Mouse (Mus musculus): ENCODE measurements around the gene Cplx3. TPM values are rescaled to one million over a fixed set of nuclear protein-coding genes. Genes with fewer than 3 reads are reported as not detected.

Cplx3 gene
- polyA plus RNA-seq, 1 experiment = not detected

GRCm38 (mm10) chr9:57612587-57612986 lies 6.5 kb upstream of the Cplx3 start:
- no peak overlapping the region for H3K27ac ChIP-seq (ENCODE audit: insufficient read depth, low read depth, low read length)
- H3K4me1 ChIP-seq (ENCODE audit: control insufficient read depth, insufficient read depth, insufficient read length, low read length) = no peaks in the 10 kb centered on the region
- no peak overlapping the region for H3K4me3 ChIP-seq (ENCODE audit: low read depth, low read length)
- H3K27me3 ChIP-seq (ENCODE audit: control insufficient read depth, insufficient read depth, low read length) = no peaks in the 10 kb centered on the region
- H3K36me3 ChIP-seq (ENCODE audit: control insufficient read depth, insufficient read depth, low read length) = no peaks in the 10 kb centered on the region
- no peak for TF ChIP-seq POLR2A (IDR thresholded peaks at IDR 0.05; ENCODE audit: low read depth, low read length)
- TF ChIP-seq CTCF (IDR thresholded peaks at IDR 0.05; ENCODE audit: extremely low read depth, insufficient read length, insufficient replicate concordance, low read depth, low read length) = no peak
- WGBS = 61% methylated on average over 7 of the region's 7 CpGs

GRCm38 (mm10) chr9:57610359-57610826 lies 4.3 kb upstream of the Cplx3 start:
- H3K4me3 ChIP-seq (ENCODE audit: low read depth, low read length) = no peak overlapping the region
- no peaks in the 10 kb centered on the region for H3K36me3 ChIP-seq (ENCODE audit: control insufficient read depth, insufficient read depth, low read length)
- H3K27me3 ChIP-seq (ENCODE audit: control insufficient read depth, insufficient read depth, low read length) = peaks cover 5% of the 10 kb centered on the region
- no peak overlapping the region for H3K27ac ChIP-seq (ENCODE audit: insufficient read depth, low read depth, low read length)
- H3K4me1 ChIP-seq (ENCODE audit: control insufficient read depth, insufficient read depth, insufficient read length, low read length) = peaks cover 1% of the 10 kb centered on the region; the same call in 1 of the 2 replicates
- 54% methylated on average over 3 of the region's 3 CpGs for WGBS
- TF ChIP-seq POLR2A (IDR thresholded peaks at IDR 0.05; ENCODE audit: low read depth, low read length) = no peak
- no peak for TF ChIP-seq CTCF (IDR thresholded peaks at IDR 0.05; ENCODE audit: extremely low read depth, insufficient read length, insufficient replicate concordance, low read depth, low read length)

- 46% methylated on average over 3 of the region's 3 CpGs for whole genome bisulfite sequencing
These were observed 3.7 kb upstream of the Cplx3 start for GRCm38 (mm10) chr9:57609803-57610202.

GRCm38 (mm10) chr9:57605503-57605902 lies 578 bp downstream of the Cplx3 start:
- Histone ChIP-seq H3K36me3 (ENCODE audit: control insufficient read depth, insufficient read depth, low read length) (no peaks in the 10 kb centered on the region), H3K27me3 (ENCODE audit: control insufficient read depth, insufficient read depth, low read length) (peaks cover 5% of the 10 kb centered on the region), H3K27ac (ENCODE audit: insufficient read depth, low read depth, low read length) (no peak overlapping the region), H3K4me1 (ENCODE audit: control insufficient read depth, insufficient read depth, insufficient read length, low read length) (peaks cover 9% of the 10 kb centered on the region), H3K4me3 (ENCODE audit: low read depth, low read length) (no peak overlapping the region)
- 23% methylated on average over 9 of the region's 9 CpGs for WGBS
- TF ChIP-seq CTCF (IDR thresholded peaks at IDR 0.05; ENCODE audit: extremely low read depth, insufficient read length, insufficient replicate concordance, low read depth, low read length) (no peak), POLR2A (IDR thresholded peaks at IDR 0.05; ENCODE audit: low read depth, low read length) (no peak)

More at GRCm38 (mm10) chr9:57609803-57610202, 3.7 kb upstream of the Cplx3 start:
- Histone ChIP-seq H3K4me3 (ENCODE audit: low read depth, low read length) (no peak overlapping the region), H3K36me3 (ENCODE audit: control insufficient read depth, insufficient read depth, low read length) (no peaks in the 10 kb centered on the region), H3K27ac (ENCODE audit: insufficient read depth, low read depth, low read length) (no peak overlapping the region), H3K4me1 (ENCODE audit: control insufficient read depth, insufficient read depth, insufficient read length, low read length) (peaks cover 1% of the 10 kb centered on the region; the same call in 1 of the 2 replicates), H3K27me3 (ENCODE audit: control insufficient read depth, insufficient read depth, low read length) (peaks cover 5% of the 10 kb centered on the region)
- no peak for TF ChIP-seq POLR2A (IDR thresholded peaks at IDR 0.05; ENCODE audit: low read depth, low read length)
- TF ChIP-seq CTCF (IDR thresholded peaks at IDR 0.05; ENCODE audit: extremely low read depth, insufficient read length, insufficient replicate concordance, low read depth, low read length) = no peak

- 75% methylated on average over 4 of the region's 4 CpGs for WGBS
- no peak overlapping the region for H3K4me3 ChIP-seq (ENCODE audit: low read depth, low read length)
These were observed 1.2 kb downstream of the Cplx3 start for GRCm38 (mm10) chr9:57604875-57605274.

GRCm38 (mm10) chr9:57602098-57602497 lies 4.0 kb downstream of the Cplx3 start:
- Histone ChIP-seq H3K27ac (ENCODE audit: insufficient read depth, low read depth, low read length) (no peak overlapping the region), H3K4me3 (ENCODE audit: low read depth, low read length) (no peak overlapping the region), H3K36me3 (ENCODE audit: control insufficient read depth, insufficient read depth, low read length) (no peaks in the 10 kb centered on the region), H3K4me1 (ENCODE audit: control insufficient read depth, insufficient read depth, insufficient read length, low read length) (peaks cover 11% of the 10 kb centered on the region), H3K27me3 (ENCODE audit: control insufficient read depth, insufficient read depth, low read length) (peaks cover 5% of the 10 kb centered on the region)
- TF ChIP-seq POLR2A (IDR thresholded peaks at IDR 0.05; ENCODE audit: low read depth, low read length) = no peak
- TF ChIP-seq CTCF (IDR thresholded peaks at IDR 0.05; ENCODE audit: extremely low read depth, insufficient read length, insufficient replicate concordance, low read depth, low read length) = no peak
- 68% methylated on average over 8 of the region's 8 CpGs for WGBS

More at GRCm38 (mm10) chr9:57604875-57605274, 1.2 kb downstream of the Cplx3 start:
- Histone ChIP-seq H3K4me1 (ENCODE audit: control insufficient read depth, insufficient read depth, insufficient read length, low read length) (peaks cover 11% of the 10 kb centered on the region), H3K36me3 (ENCODE audit: control insufficient read depth, insufficient read depth, low read length) (no peaks in the 10 kb centered on the region), H3K27ac (ENCODE audit: insufficient read depth, low read depth, low read length) (no peak overlapping the region), H3K27me3 (ENCODE audit: control insufficient read depth, insufficient read depth, low read length) (peaks cover 5% of the 10 kb centered on the region)
- no peak for TF ChIP-seq CTCF (IDR thresholded peaks at IDR 0.05; ENCODE audit: extremely low read depth, insufficient read length, insufficient replicate concordance, low read depth, low read length)
- TF ChIP-seq POLR2A (IDR thresholded peaks at IDR 0.05; ENCODE audit: low read depth, low read length) = no peak

- peaks cover 11% of the 10 kb centered on the region for H3K4me1 ChIP-seq (ENCODE audit: control insufficient read depth, insufficient read depth, insufficient read length, low read length)
- 14% methylated on average over 2 of the region's 2 CpGs for WGBS
- no peak for TF ChIP-seq CTCF (IDR thresholded peaks at IDR 0.05; ENCODE audit: extremely low read depth, insufficient read length, insufficient replicate concordance, low read depth, low read length)
- TF ChIP-seq POLR2A (IDR thresholded peaks at IDR 0.05; ENCODE audit: low read depth, low read length) = no peak
- H3K27ac ChIP-seq (ENCODE audit: insufficient read depth, low read depth, low read length) = no peak overlapping the region
- H3K4me3 ChIP-seq (ENCODE audit: low read depth, low read length) = no peak overlapping the region
- H3K36me3 ChIP-seq (ENCODE audit: control insufficient read depth, insufficient read depth, low read length) = 0 out of 2 replicates have a peak, but pooled peaks cover under 1% of the 10 kb centered on the region
- peaks cover 5% of the 10 kb centered on the region for H3K27me3 ChIP-seq (ENCODE audit: control insufficient read depth, insufficient read depth, low read length)
These were observed 4.8 kb downstream of the Cplx3 start for GRCm38 (mm10) chr9:57601353-57601706.

Data from small intestine, adult 2 months (tissue).